Mouse (Mus musculus): Measurements from ENCODE around the gene Tlcd1. TPM values are rescaled to one million over a fixed set of nuclear protein-coding genes. Genes with fewer than 3 reads are reported as not detected.
A peak's percentile ranks its signal among the peaks of the same experiment; 100 is the strongest.

Gene Tlcd1
- total RNA-seq, 1 experiment: 78.6 TPM

- no peaks in the 10 kb centered on the region for H3K9me3 ChIP-seq (ENCODE audit: control insufficient read depth, insufficient read depth, low read depth, low read length)
- TF ChIP-seq ZC3H11A (IDR thresholded peaks at IDR 0.05; ENCODE audit: borderline replicate concordance, low read depth, low read length) (peak; percentile 50; the same call in 1 of the 2 replicates), HCFC1 (IDR thresholded peaks at IDR 0.05; ENCODE audit: borderline replicate concordance, insufficient read depth, low read length) (peak; percentile 62; the same call in 1 of the 2 replicates), MAFK (IDR thresholded peaks at IDR 0.05; ENCODE audit: insufficient read depth, low read depth, low read length) (no peak; the same call in 1 of the 2 replicates), ZNF384 (IDR thresholded peaks at IDR 0.05; ENCODE audit: low read depth, low read length) (0 out of 2 replicates have a peak, but pooled peaks have one; percentile 23)
- H3K4me1 ChIP-seq (ENCODE audit: control insufficient read depth in 2 of 2, insufficient read depth in 2 of 2, low read length in 2 of 2, poor library complexity in 1 of 2): no peaks in the 10 kb centered on the region; a peak in 1 of 4 replicates
- H3K36me3 ChIP-seq (ENCODE audit: control insufficient read depth, insufficient read depth, low read length, poor library complexity, severe bottlenecking): peaks cover 34% of the 10 kb centered on the region
- in situ Hi-C loops (cut with MboI; ENCODE audit: low sequenced_read_pairs in 2 of 2, unreplicated experiment in 2 of 2): no loop called here
- H3K9ac ChIP-seq (ENCODE audit: insufficient read depth, low read depth, low read length, poor library complexity, severe bottlenecking): peak overlapping the region; percentile 99
- peak overlapping the region; percentile 88 to 90 for H3K4me3 ChIP-seq (ENCODE audit: insufficient read depth in 1 of 2, low read depth in 1 of 2, low read length in 2 of 2, poor library complexity in 1 of 2, severe bottlenecking in 1 of 2)
- DNase-seq (ENCODE audit: low read depth, low spot score): peak; percentile 96
- H3K27ac ChIP-seq (ENCODE audit: insufficient read depth, low read depth, low read length, poor library complexity, severe bottlenecking): peak overlapping the region; percentile 99
These were observed 1.7 kb downstream of the Tlcd1 start for GRCm38 (mm10) chr11:78177903-78178858.

- in situ Hi-C loops (cut with MboI; ENCODE audit: low sequenced_read_pairs in 2 of 2, unreplicated experiment in 2 of 2): no loop called here
- no peak for DNase-seq (ENCODE audit: low read depth, low spot score)
- Histone ChIP-seq H3K4me1 (ENCODE audit: control insufficient read depth in 2 of 2, insufficient read depth in 2 of 2, low read length in 2 of 2, poor library complexity in 1 of 2) (no peaks in the 10 kb centered on the region; a peak in 1 of 4 replicates), H3K27ac (ENCODE audit: insufficient read depth, low read depth, low read length, poor library complexity, severe bottlenecking) (peak overlapping the region; percentile 99), H3K4me3 (ENCODE audit: insufficient read depth in 1 of 2, low read depth in 1 of 2, low read length in 2 of 2, poor library complexity in 1 of 2, severe bottlenecking in 1 of 2) (peak overlapping the region; percentile 88 to 90), H3K9me3 (ENCODE audit: control insufficient read depth, insufficient read depth, low read depth, low read length) (no peaks in the 10 kb centered on the region), H3K9ac (ENCODE audit: insufficient read depth, low read depth, low read length, poor library complexity, severe bottlenecking) (peak overlapping the region; percentile 99), H3K36me3 (ENCODE audit: control insufficient read depth, insufficient read depth, low read length, poor library complexity, severe bottlenecking) (peaks cover 34% of the 10 kb centered on the region)
- TF ChIP-seq CHD2 (IDR thresholded peaks at IDR 0.05; ENCODE audit: low read depth, low read length) (peak; percentile 81), MAFK (IDR thresholded peaks at IDR 0.05; ENCODE audit: insufficient read depth, low read depth, low read length) (no peak), HCFC1 (IDR thresholded peaks at IDR 0.05; ENCODE audit: borderline replicate concordance, insufficient read depth, low read length) (peak; percentile 48; the same call in 1 of the 2 replicates)
These were observed 2.4 kb downstream of the Tlcd1 start for GRCm38 (mm10) chr11:78178859-78179437.

GRCm38 (mm10) chr11:78179438-78179999 is 3.0 kb downstream of the Tlcd1 start:
- no peaks in the 10 kb centered on the region; a peak in 1 of 4 replicates for H3K4me1 ChIP-seq (ENCODE audit: control insufficient read depth in 2 of 2, insufficient read depth in 2 of 2, low read length in 2 of 2, poor library complexity in 1 of 2)
- peak overlapping the region; percentile 8; the same call in 1 of the 2 replicates for H3K27ac ChIP-seq (ENCODE audit: insufficient read depth, low read depth, low read length, poor library complexity, severe bottlenecking)
- peak overlapping the region; percentile 88 to 90 for H3K4me3 ChIP-seq (ENCODE audit: insufficient read depth in 1 of 2, low read depth in 1 of 2, low read length in 2 of 2, poor library complexity in 1 of 2, severe bottlenecking in 1 of 2)

GRCm38 (mm10) chr11:78180081-78180761 is 3.7 kb downstream of the Tlcd1 start:
- Histone ChIP-seq H3K9ac (ENCODE audit: insufficient read depth, low read depth, low read length, poor library complexity, severe bottlenecking) (peak overlapping the region; percentile 32; the same call in 1 of the 2 replicates), H3K4me1 (ENCODE audit: control insufficient read depth in 2 of 2, insufficient read depth in 2 of 2, low read length in 2 of 2, poor library complexity in 1 of 2) (no peaks in the 10 kb centered on the region; a peak in 1 of 4 replicates), H3K27ac (ENCODE audit: insufficient read depth, low read depth, low read length, poor library complexity, severe bottlenecking) (peak overlapping the region; percentile 14; the same call in 1 of the 2 replicates), H3K9me3 (ENCODE audit: control insufficient read depth, insufficient read depth, low read depth, low read length) (no peaks in the 10 kb centered on the region), H3K4me3 (ENCODE audit: insufficient read depth in 1 of 2, low read depth in 1 of 2, low read length in 2 of 2, poor library complexity in 1 of 2, severe bottlenecking in 1 of 2) (peak overlapping the region in 1 of 2 experiments; percentile 88; a peak in 2 of 4 replicates), H3K36me3 (ENCODE audit: control insufficient read depth, insufficient read depth, low read length, poor library complexity, severe bottlenecking) (peaks cover 34% of the 10 kb centered on the region)
- TF ChIP-seq ZC3H11A (IDR thresholded peaks at IDR 0.05; ENCODE audit: borderline replicate concordance, low read depth, low read length) (no peak), CHD2 (IDR thresholded peaks at IDR 0.05; ENCODE audit: low read depth, low read length) (no peak; the same call in 1 of the 2 replicates), ZNF384 (IDR thresholded peaks at IDR 0.05; ENCODE audit: low read depth, low read length) (no peak), MAFK (IDR thresholded peaks at IDR 0.05; ENCODE audit: insufficient read depth, low read depth, low read length) (no peak)
- no peak for DNase-seq (ENCODE audit: low read depth, low spot score)
- in situ Hi-C loops (cut with MboI; ENCODE audit: low sequenced_read_pairs in 2 of 2, unreplicated experiment in 2 of 2): no loop called here

More at GRCm38 (mm10) chr11:78179438-78179999, 3.0 kb downstream of the Tlcd1 start:
- peaks cover 34% of the 10 kb centered on the region for H3K36me3 ChIP-seq (ENCODE audit: control insufficient read depth, insufficient read depth, low read length, poor library complexity, severe bottlenecking)
- TF ChIP-seq ZNF384 (IDR thresholded peaks at IDR 0.05; ENCODE audit: low read depth, low read length): no peak
- TF ChIP-seq MAFK (IDR thresholded peaks at IDR 0.05; ENCODE audit: insufficient read depth, low read depth, low read length): no peak
- no peak for TF ChIP-seq HCFC1 (IDR thresholded peaks at IDR 0.05; ENCODE audit: borderline replicate concordance, insufficient read depth, low read length)
- TF ChIP-seq ZC3H11A (IDR thresholded peaks at IDR 0.05; ENCODE audit: borderline replicate concordance, low read depth, low read length): no peak
- peak; percentile 7; the same call in 1 of the 2 replicates for TF ChIP-seq CHD2 (IDR thresholded peaks at IDR 0.05; ENCODE audit: low read depth, low read length)
- in situ Hi-C loops (cut with MboI; ENCODE audit: low sequenced_read_pairs in 2 of 2, unreplicated experiment in 2 of 2): no loop called here
- no peak for DNase-seq (ENCODE audit: low read depth, low spot score)
- H3K9me3 ChIP-seq (ENCODE audit: control insufficient read depth, insufficient read depth, low read depth, low read length): no peaks in the 10 kb centered on the region
- H3K9ac ChIP-seq (ENCODE audit: insufficient read depth, low read depth, low read length, poor library complexity, severe bottlenecking): peak overlapping the region; percentile 99

Data from ES-E14 (cell line).